Mouse (Mus musculus) erythroid progenitor cell, adult 5-6 weeks (primary cell): ENCODE results near the gene Gmppa. TPM values are rescaled to one million over a fixed set of nuclear protein-coding genes. Genes with fewer than 3 reads are reported as not detected.

Experiments
- ATAC-seq: replicated peaks from 2 replicates; pipeline ENCODE4 v1.8.0; 2016; ENCODE audit warnings: moderate number of reproducible peaks, mild to moderate bottlenecking, moderate TSS enrichment, inconsistent platforms; ENCODE audit not compliant: poor library complexity, low FRiP score, severe bottlenecking
- total RNA-seq, 2 experiments: library from RNA; stranded (forward) in 1 of 2; stranded (reverse) in 1 of 2; fragments of 150-400 nt in 1 of 2; fragments of 186-747, 209-891 nt in 1 of 2; gene quantifications; 2 replicates each; pipeline versions ENCODE4 v1.2.3 to v1.2.4; 2015 to 2017; ENCODE audit warnings: low replicate concordance in 2 of 2

Gene Gmppa
- total RNA-seq (2015; ENCODE audit: low replicate concordance) (17.6 and 23.1 TPM in 2 replicates), total RNA-seq (2017; ENCODE audit: low replicate concordance) (3.6 and 10.8 TPM in 2 replicates)

- no peak; the same call in 1 of the 2 replicates for ATAC-seq
Measured at GRCm38 (mm10) chr1:75435475-75436328, at the start of gene Gmppa. Gene Gmppa, plus strand, starts transcription at chr1:75435930.

- ATAC-seq, result no peak
Measured at GRCm38 (mm10) chr1:75386149-75386548, 49.6 kb upstream of the Gmppa start.

DNA sequence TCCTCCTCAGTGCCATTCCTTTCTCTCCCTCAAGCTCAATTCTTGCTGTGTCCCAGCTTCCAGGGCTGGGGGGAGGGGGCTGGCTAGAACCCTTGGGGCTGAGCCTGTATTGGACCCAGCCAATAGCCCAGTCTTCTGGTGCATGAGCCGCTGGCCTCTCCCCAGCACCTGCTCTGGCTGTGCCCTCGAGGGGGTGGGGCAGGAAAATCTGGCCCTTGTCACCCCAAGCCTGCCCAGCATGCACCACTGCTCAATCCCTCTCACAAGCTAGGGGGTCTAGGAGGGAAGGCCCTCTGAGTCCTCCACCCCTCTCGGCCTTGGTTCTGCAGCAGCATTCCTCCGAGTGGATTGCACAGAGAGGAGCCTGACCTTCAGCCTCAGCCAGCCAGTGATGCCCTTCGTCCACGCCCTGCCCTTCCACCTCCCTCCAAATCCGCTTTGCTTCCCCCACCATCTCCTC lies 48.2 kb upstream of the Gmppa start:
- no peak for ATAC-seq

DNA sequence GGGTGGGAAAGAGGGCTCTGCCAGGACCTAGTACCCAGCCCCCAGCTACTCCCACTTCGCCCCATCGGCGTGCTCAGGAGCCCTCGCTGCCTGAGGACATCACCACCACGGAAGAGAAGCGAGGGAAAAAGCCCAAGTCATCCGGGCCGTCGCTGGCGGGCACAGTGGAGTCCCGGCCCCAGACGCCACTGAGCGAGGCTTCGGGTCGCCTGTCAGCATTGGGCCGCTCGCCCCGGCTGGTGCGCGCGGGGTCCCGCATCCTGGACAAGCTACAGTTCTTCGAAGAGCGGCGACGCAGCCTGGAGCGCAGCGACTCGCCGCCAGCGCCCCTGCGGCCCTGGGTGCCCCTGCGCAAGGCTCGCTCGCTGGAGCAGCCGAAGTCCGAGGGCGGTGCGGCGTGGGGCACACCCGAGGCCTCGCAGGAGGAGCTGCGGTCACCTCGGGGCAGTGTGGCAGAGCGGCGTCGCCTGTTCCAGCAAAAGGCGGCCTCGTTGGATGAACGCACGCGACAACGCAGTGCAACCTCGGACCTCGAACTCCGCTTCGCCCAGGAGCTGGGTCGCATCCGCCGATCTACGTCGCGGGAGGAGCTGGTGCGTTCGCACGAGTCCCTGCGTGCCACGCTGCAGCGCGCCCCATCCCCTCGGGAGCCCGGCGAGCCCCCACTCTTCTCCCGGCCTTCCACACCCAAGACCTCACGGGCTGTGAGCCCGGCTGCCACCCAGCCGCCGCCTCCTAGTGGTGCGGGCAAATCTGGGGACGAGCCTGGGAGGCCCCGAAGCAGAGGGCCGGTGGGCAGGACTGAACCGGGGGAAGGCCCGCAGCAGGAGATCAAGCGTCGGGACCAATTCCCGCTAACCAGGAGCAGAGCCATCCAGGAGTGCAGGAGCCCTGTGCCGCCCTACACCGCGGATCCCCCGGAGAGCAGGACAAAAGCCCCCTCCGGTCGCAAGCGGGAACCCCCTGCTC lies 47.5 kb upstream of the Gmppa start:
- no peak for ATAC-seq

GRCm38 (mm10) chr1:75388898-75389515 lies 46.7 kb upstream of the Gmppa start:
- no peak for ATAC-seq

DNA sequence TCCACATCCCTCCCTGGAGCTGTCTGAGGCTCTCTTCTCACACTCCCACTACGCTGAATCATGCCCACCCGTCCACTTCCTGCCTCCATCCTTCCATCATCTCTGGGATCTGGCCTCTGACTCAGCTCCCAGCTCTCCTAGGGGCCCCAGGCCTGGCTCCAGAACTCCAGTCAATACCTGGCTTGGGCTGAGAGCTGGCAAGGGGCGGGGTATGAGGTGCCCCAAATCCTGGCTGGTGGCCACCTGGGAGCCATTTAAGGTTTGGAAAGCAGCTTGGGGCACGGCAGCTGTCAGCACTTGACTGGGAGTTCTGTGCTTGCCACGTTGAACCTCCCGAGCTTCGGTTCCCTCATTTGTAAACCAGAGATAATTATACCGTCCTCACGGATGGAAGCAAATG lies 42.6 kb upstream of the Gmppa start:
- ATAC-seq, result no peak

- no peak for ATAC-seq
Measured at GRCm38 (mm10) chr1:75393846-75394245, 41.9 kb upstream of the Gmppa start.

- ATAC-seq, result no peak; the same call in 1 of the 2 replicates
Measured at GRCm38 (mm10) chr1:75398761-75399402, 36.8 kb upstream of the Gmppa start.

GRCm38 (mm10) chr1:75399755-75400492 lies 35.8 kb upstream of the Gmppa start:
- ATAC-seq, result no peak

DNA sequence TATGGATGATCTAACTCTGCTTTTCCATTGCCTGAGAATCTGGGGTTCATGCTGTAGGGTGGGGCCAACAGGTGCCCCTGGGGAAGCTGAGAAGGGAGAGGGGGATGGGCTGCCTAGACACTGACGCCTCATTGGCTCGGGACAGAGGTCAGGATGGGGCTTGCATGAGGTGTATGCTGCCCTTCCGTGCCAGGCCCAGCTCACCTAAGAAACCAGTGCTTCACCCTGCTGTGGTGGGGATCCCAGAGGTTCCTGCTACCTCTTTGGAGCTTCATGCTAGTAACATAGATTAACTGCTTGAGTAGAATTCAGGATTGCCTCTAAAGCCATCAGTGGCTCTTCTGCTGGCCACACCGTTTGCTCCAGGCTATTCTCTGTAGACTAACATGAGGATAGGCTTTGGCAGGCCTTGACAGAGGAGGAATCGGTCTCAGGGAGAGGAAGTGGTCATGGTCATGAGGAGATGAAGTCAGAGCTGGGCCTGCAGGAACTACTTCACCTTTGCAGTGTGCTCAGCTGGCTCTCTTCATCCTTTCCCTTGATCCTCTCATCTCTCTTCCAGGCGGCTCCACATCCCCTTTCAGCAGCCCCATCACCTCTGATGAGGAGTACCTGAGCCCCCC lies 35.1 kb upstream of the Gmppa start:
- no peak for ATAC-seq

GRCm38 (mm10) chr1:75405547-75405946 lies 30.2 kb upstream of the Gmppa start:
- ATAC-seq, result no peak

GRCm38 (mm10) chr1:75406173-75406572 lies 29.6 kb upstream of the Gmppa start:
- ATAC-seq, result 0 out of 2 replicates have a peak, but pooled peaks have one; percentile 12

- ATAC-seq, result no peak
Measured at GRCm38 (mm10) chr1:75407056-75407455, 28.7 kb upstream of the Gmppa start.

- no peak for ATAC-seq
Measured at GRCm38 (mm10) chr1:75408210-75408609, 27.5 kb upstream of the Gmppa start.

DNA sequence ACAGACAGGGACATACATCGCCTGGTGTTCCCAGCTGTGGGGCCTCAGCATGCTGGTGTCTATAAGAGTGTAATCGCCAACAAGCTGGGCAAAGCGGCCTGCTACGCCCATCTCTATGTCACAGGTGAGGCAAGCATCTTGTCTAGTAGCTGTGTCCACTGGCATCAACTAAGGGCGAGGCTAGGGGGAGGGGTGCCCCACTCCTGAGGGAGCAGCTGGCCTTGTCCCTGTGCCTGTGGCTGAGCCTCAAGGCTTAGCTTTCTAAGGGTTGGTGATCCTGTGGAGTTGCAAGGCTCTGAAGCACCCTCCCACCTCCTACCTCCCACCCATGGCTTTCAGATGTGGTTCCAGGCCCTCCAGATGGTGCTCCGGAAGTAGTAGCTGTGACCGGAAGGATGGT lies 25.8 kb upstream of the Gmppa start:
- ATAC-seq, result no peak

DNA sequence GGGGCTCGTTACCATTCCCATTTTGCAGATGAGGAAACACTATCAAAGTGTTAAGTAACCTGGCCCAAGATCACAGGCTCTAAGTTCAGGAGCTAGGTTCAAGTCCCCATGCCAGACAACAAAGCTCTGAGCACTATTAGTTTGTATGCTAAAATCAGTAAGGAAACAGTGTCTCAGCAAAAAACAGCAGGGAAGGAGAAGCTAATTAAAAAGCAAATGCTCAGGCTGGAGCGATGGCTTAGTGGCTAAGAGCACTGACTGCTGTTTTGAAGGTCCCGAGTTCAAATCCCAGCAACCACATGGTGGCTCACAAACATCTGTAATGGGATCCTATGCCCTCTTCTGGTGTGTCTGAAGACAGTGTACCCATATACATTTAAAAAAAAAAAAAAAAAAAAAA lies 23.5 kb upstream of the Gmppa start:
- ATAC-seq, result no peak

- ATAC-seq, result no peak
Measured at GRCm38 (mm10) chr1:75413749-75414148, 22.0 kb upstream of the Gmppa start.

GRCm38 (mm10) chr1:75421794-75422193 lies 13.9 kb upstream of the Gmppa start:
- no peak for ATAC-seq
